8 mouse cellular contexts compared by ENCODE assay signal in the genomic region with DNA sequence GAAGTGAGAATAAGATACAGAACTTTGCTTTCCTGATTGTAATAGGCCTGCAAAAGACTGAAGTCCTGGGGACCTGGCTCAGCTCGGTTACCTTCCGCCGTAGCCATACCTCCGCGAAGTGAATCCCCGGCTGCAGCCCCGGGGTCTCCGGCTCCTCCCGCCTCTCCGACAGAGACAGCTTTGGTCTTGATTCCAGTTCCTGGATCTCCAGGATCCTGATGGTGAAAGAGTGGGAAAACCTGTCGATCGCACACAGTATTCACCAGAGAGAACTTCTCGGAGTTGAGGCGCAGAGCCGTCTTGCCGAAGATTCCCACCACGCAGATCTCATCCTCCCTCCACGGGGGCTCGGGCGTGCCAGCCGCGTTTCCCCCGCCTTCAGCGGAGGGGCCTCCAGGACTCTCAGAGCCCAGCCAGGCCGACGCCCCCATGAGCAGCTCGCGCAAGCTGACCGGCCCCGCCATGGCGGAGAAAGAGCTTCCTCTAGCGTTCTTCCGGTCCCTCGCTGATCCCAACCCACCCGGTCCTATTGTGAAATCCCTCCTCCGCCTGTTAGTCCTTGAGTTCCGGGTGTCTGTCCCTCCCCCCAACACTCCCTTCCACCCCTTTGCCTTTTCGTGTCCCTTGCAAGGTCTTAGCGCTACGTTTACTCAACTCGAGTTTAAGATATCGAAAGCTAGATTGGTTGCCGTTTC. TPM values are rescaled to one million over a fixed set of nuclear protein-coding genes. Genes with fewer than 3 reads are reported as not detected.
A peak's percentile ranks its signal among the peaks of the same experiment; 100 is the strongest.
DNase-seq lines count a peak whose midpoint lies in the region; ATAC-seq and TF ChIP-seq lines count a peak whose summit lies in the region.

A gene (minus strand): TSS at position 485 of the 695 bp plus-strand sequence.

- peak within 1 kb of the TSS; percentile 74 for H3K9ac ChIP-seq in kidney, embryonic 14.5 days (ENCODE audit: low read depth, low read length)
- peak within 1 kb of the TSS; percentile 91 for H3K9ac ChIP-seq in limb, embryonic 15.5 days
- peak within 1 kb of the TSS; percentile 79 for H3K9ac ChIP-seq in midbrain, postnatal 0 days (replicated peaks; ENCODE audit: low read length, poor library complexity, severe bottlenecking)

- H3K79me3 ChIP-seq in C2C12 (ENCODE audit: low read depth), result peaks cover 27% of the 10 kb centered on the region

- peaks cover 58% of the 10 kb centered on the region for H3K36me3 ChIP-seq in C2C12 (ENCODE audit: control insufficient read depth, insufficient read depth)
- H3K36me3 ChIP-seq in kidney, embryonic 14.5 days (ENCODE audit: control insufficient read depth, insufficient read depth, low read length), result peaks cover 43% of the 10 kb centered on the region
- H3K36me3 ChIP-seq in limb, embryonic 15.5 days, result peaks cover 44% of the 10 kb centered on the region
- H3K36me3 ChIP-seq in midbrain, postnatal 0 days (ENCODE audit: insufficient read depth, low read length), result peaks cover 13% of the 10 kb centered on the region; the same call in 1 of the 2 replicates

- no peaks in the 10 kb centered on the region for H3K9me3 ChIP-seq in kidney, embryonic 14.5 days (ENCODE audit: control insufficient read depth, low read length)
- no peaks in the 10 kb centered on the region for H3K9me3 ChIP-seq in limb, embryonic 15.5 days
- no peaks in the 10 kb centered on the region for H3K9me3 ChIP-seq in midbrain, postnatal 0 days (ENCODE audit: low read length)

- peaks cover 11% of the 10 kb centered on the region; the same call in 1 of the 2 replicates for H3K4me1 ChIP-seq in embryonic fibroblast, embryonic 13.5 days (ENCODE audit: control insufficient read depth, insufficient read depth, low read length)
- H3K4me1 ChIP-seq in kidney, embryonic 14.5 days (ENCODE audit: control insufficient read depth, insufficient read depth, low read length), result peaks cover 12% of the 10 kb centered on the region
- H3K4me1 ChIP-seq in limb, embryonic 15.5 days, result peaks cover 22% of the 10 kb centered on the region
- H3K4me1 ChIP-seq in midbrain, postnatal 0 days (ENCODE audit: insufficient read depth, low read length), result peaks cover 15% of the 10 kb centered on the region

- peaks cover 46% of the 10 kb centered on the region for H3K79me2 ChIP-seq in C2C12 (ENCODE audit: control insufficient read depth, insufficient read depth)

- ATAC-seq in kidney, embryonic 14.5 days (ENCODE audit: low FRiP score, low TSS enrichment), result peak; percentile 93
- ATAC-seq in limb, embryonic 15.5 days (ENCODE audit: insufficient number of reproducible peaks, low FRiP score, low TSS enrichment, low read depth), result peak; percentile 85
- ATAC-seq in midbrain, postnatal 0 days (ENCODE audit: low FRiP score), result peak; percentile 76

- peak; percentile 95 for DNase-seq in brain, adult 2 months (ENCODE audit: low read depth, low spot score)
- peak; percentile 84 to 85 for DNase-seq in heart, adult 9 months (ENCODE audit: low spot score in 2 of 2)
- DNase-seq in midbrain, postnatal 0 days (ENCODE audit: low spot score), result peak; percentile 88
- peak; percentile 69 to 84 for DNase-seq in spleen, postnatal 10 days (ENCODE audit: low spot score in 2 of 2)

- H3K27ac ChIP-seq in embryonic fibroblast, embryonic 13.5 days (ENCODE audit: insufficient read depth, low read length), result no peak within 1 kb of the TSS
- peak within 1 kb of the TSS; percentile 30; the same call in 1 of the 2 replicates for H3K27ac ChIP-seq in kidney, embryonic 14.5 days (ENCODE audit: low read depth, low read length)
- H3K27ac ChIP-seq in limb, embryonic 15.5 days, result peak within 1 kb of the TSS; percentile 83
- peak within 1 kb of the TSS; percentile 62; the same call in 1 of the 2 replicates for H3K27ac ChIP-seq in midbrain, postnatal 0 days (ENCODE audit: low read depth, low read length)

- peak within 1 kb of the TSS; percentile 97 for H3K4me3 ChIP-seq in C2C12 (ENCODE audit: insufficient read depth, poor library complexity, severe bottlenecking)
- H3K4me3 ChIP-seq in embryonic fibroblast, embryonic 13.5 days (ENCODE audit: insufficient read depth, low read length), result peak within 1 kb of the TSS; percentile 97
- H3K4me3 ChIP-seq in kidney, embryonic 14.5 days (ENCODE audit: low read length), result peak within 1 kb of the TSS; percentile 75
- H3K4me3 ChIP-seq in limb, embryonic 15.5 days, result peak within 1 kb of the TSS; percentile 94
- H3K4me3 ChIP-seq in midbrain, postnatal 0 days (ENCODE audit: low read depth, low read length), result peak within 1 kb of the TSS; percentile 77

- peak within 1 kb of the TSS; percentile 87 for H3ac ChIP-seq in C2C12 (ENCODE audit: control insufficient read depth, insufficient read length, low read depth)

- H3K27me3 ChIP-seq in C2C12 (ENCODE audit: control insufficient read depth, insufficient read depth, insufficient read length), result no peaks in the 10 kb centered on the region
- no peaks in the 10 kb centered on the region for H3K27me3 ChIP-seq in kidney, embryonic 14.5 days (ENCODE audit: control insufficient read depth, insufficient read depth, low read length)
- H3K27me3 ChIP-seq in limb, embryonic 15.5 days, result no peaks in the 10 kb centered on the region
- no peaks in the 10 kb centered on the region for H3K27me3 ChIP-seq in midbrain, postnatal 0 days (ENCODE audit: insufficient read depth, low read length)

- H3K4me2 ChIP-seq in kidney, embryonic 14.5 days (replicated peaks; ENCODE audit: low read depth, low read length), result peak within 1 kb of the TSS; percentile 74
- peak within 1 kb of the TSS; percentile 74 for H3K4me2 ChIP-seq in limb, embryonic 15.5 days
- H3K4me2 ChIP-seq in midbrain, postnatal 0 days (ENCODE audit: low read depth, low read length, poor library complexity, severe bottlenecking), result peak within 1 kb of the TSS; percentile 95

- under 1% methylated on average over 43 of the region's 43 CpGs for WGBS in kidney, embryonic 14.5 days
- WGBS in limb, embryonic 15.5 days, result 1% methylated on average over 43 of the region's 43 CpGs
- whole genome bisulfite sequencing in midbrain, postnatal 0 days, result 1% methylated on average over 43 of the region's 43 CpGs

- TF ChIP-seq CTCF in C2C12 (IDR thresholded peaks at IDR 0.05; ENCODE audit: control insufficient read depth, insufficient read depth, insufficient read length), result no peak
- TF ChIP-seq CTCF in embryonic fibroblast, embryonic 13.5 days (IDR thresholded peaks at IDR 0.05; ENCODE audit: borderline replicate concordance, insufficient read depth, low read length), result no peak
- TF ChIP-seq CTCF in midbrain, postnatal 0 days (IDR thresholded peaks at IDR 0.05), result no peak

- TF ChIP-seq POLR2A in embryonic fibroblast, embryonic 13.5 days (IDR thresholded peaks at IDR 0.05; ENCODE audit: low read depth, low read length), result peak; percentile 81

TF ChIP-seq in C2C12, 6 proteins besides CTCF, POLR2A, EP300 and RAD21:
- TF ChIP-seq USF1 (IDR thresholded peaks at IDR 0.05; ENCODE audit: low read depth) (no peak), FOSL1 (IDR thresholded peaks at IDR 0.05; ENCODE audit: insufficient read depth, low read length, poor library complexity, severe bottlenecking) (no peak), MYOG (IDR thresholded peaks at IDR 0.05; ENCODE audit: control insufficient read depth, extremely low read depth, insufficient read length) (no peak), CEBPB (IDR thresholded peaks at IDR 0.05; ENCODE audit: low read depth) (peak; percentile 86), MYOD1 (IDR thresholded peaks at IDR 0.05; ENCODE audit: control insufficient read depth, insufficient read length, low read depth) (no peak), MAX (IDR thresholded peaks at IDR 0.05) (peak; percentile 54)
TF ChIP-seq in C2C12: peak in this region for 2.

RNA-seq across cellular contexts. Expression of the gene that starts here (rescaled TPM):
- 14.4 TPM for polyA plus RNA-seq in C2C12 (2012; fragmentation: generic; extraction: Trizol)
- polyA plus RNA-seq in embryonic fibroblast, embryonic 13.5 days (2011; ENCODE audit: insufficient read length, low read depth, missing spikeins), result 18.2 and 20.9 TPM in 2 replicates
- polyA plus RNA-seq in kidney, embryonic 14.5 days (2014; fragmentation: Nextera tagmentation; extraction: Ambion mirVana), result 17.3 and 24.7 TPM in 2 replicates
- 18.9 and 20.0 TPM in 2 replicates for polyA plus RNA-seq in limb, embryonic 15.5 days (2015; fragmentation: Nextera tagmentation; extraction: Ambion mirVana)
- 24.2 and 26.2 TPM in 2 replicates for total RNA-seq in midbrain, postnatal 0 days (2014; rRNA removed)
- 17.7 and 19.2 TPM in 2 replicates for polyA plus RNA-seq in midbrain, postnatal 0 days (2015; fragmentation: Nextera tagmentation; extraction: Ambion mirVana)
